Mouse (Mus musculus) layer of hippocampus, adult 18-20 months (tissue): ENCODE measurements at regions not wholly inside any gene's neighbourhood (a gene's known extent, or its start where the extent isn't known, plus 50 kb on each side); places are given as distances from the start of the nearest gene placed in this dataset.

Experiments used
- DNase-seq, 2 experiments: peaks; one replicate each; pipeline ENCODE4 v3.0.0; 2022; ENCODE audit warnings: low spot score in 2 of 2

DNA sequence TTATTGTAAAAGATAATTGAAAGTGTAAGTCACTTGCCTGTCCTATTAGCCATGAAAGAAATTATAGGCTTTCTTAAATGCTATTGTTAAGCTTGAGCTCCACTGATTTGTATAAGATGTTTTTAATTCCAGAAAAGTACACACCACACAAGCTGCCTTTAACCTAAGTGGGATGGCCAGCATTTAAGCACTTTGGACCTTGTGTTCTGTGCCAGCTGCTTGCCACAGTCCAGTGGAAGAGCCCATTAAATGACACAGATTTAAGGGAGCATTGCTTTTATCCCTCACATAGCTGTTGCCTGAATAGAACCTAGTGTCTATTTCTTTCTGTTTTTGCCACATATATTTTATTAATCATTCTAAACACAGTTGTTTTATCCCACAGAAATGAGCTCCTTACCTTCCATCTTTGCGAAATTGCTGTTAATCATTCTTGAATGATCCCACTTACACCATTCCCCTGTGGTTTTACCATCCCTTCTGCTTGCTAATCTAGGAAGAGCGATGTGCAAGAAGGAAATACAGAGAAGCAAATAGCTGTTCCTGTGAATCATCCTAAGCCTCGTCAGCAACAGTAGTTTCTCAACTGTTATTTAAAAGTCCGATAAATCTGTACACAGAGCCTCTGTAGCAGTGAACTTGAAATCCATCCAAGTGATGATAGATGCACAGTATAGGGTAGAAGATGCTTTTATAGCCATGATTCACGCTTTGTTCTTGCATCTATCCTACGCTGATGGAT lies 57.9 kb upstream of the Samsn1 start:
- no peak for DNase-seq

DNA sequence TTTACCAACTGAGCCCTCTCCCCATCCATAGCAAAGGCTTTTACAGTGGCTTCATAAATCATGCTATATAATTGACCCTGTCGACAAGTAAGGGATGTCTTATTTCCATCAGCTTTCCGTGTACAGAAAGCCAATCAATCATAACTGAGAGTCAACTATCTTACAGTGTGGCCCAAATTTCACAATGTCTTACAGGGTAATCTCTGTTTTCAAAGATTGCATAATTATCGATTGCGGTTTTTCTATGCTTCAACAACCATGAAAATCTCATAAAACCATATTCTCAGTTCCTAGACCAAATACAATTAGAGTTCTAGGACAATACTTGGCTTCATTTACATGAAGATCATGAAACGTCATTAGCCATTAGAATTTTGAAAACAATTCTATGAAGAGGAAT lies 56.1 kb upstream of the Samsn1 start:
- DNase-seq = no peak

- no peak for DNase-seq
Observed at GRCm38 (mm10) chr16:76076231-76076630, 54.1 kb upstream of the Samsn1 start.
